Mouse (Mus musculus) bone marrow, adult 2 months (tissue): ENCODE results near the gene Lrch1.

Experiments
- CTCF ChIP-seq: fragments of 200-500 bp; IDR thresholded peaks from 2 replicates; pipeline ENCODE4 v1.5.1; 2011; ENCODE audit warnings: low read length, control low read depth; ENCODE audit not compliant: control insufficient read depth, insufficient read depth
- POLR2A ChIP-seq: fragments of 200-500 bp; IDR thresholded peaks from 2 replicates; pipeline ENCODE4 v1.6.1; 2011; ENCODE audit warnings: low read depth, mild to moderate bottlenecking, control low read depth, low read length, borderline replicate concordance; ENCODE audit not compliant: control insufficient read depth

- TF ChIP-seq CTCF (no peak), POLR2A (no peak)
These were observed 40.0 kb downstream of the Lrch1 start for GRCm38 (mm10) chr14:74907706-74908105.
